Mouse (Mus musculus): ENCODE results near the gene Rpl29.

GRCm38 (mm10) chr9:106461641-106462429 lies 32.6 kb downstream of the Rpl29 start:
- TF ChIP-seq CTCF (conservative IDR thresholded peaks at IDR 0.05; ENCODE audit: insufficient read depth, insufficient read length, low read depth, low read length) (no peak), POLR2A (IDR thresholded peaks at IDR 0.05; ENCODE audit: low read depth, low read length) (no peak)
